Mouse (Mus musculus): ENCODE data around the gene Pou2af1.
A peak's percentile ranks its signal among the peaks of the same experiment; 100 is the strongest.

Gene Pou2af1

GRCm38 (mm10) chr9:51213023-51213728 lies at the start of gene Pou2af1:
TSS of gene Pou2af1 (plus strand) at chr9:51213708.
- DNase-seq (ENCODE audit: low spot score) = peak; percentile 93

- DNase-seq (ENCODE audit: low spot score) = no peak
Measured at GRCm38 (mm10) chr9:51163989-51164388, 49.5 kb upstream of the Pou2af1 start.

GRCm38 (mm10) chr9:51165312-51166180 lies 48.0 kb upstream of the Pou2af1 start, which contains the start of gene Gm32742:
TSS of gene Gm32742 (minus strand) at chr9:51165517.
- no peak for DNase-seq (ENCODE audit: low spot score)

GRCm38 (mm10) chr9:51167954-51168353 lies 45.6 kb upstream of the Pou2af1 start:
- DNase-seq (ENCODE audit: low spot score) = peak; percentile 6

DNA sequence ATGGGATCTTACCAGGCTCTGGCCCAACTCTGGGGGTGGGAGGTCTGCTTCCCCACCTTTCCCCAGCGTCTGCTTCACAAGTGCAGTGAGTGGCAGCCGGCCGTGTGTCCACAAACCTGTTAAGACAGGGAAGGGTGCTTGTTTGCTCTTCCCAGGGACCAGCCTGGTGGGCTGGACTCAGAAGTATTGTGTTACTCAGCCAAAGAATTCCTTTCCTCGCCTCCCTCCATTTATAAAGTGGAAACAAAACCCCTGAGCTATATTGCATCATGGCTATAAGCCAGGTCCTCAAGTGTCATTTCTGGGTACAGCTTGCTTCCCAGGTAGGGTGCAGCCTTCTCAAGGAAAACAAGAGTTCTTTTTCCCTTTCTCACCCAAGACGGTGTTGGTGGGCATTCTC lies 44.8 kb upstream of the Pou2af1 start:
- no peak for DNase-seq (ENCODE audit: low spot score)

- DNase-seq (ENCODE audit: low spot score) = no peak
Measured at GRCm38 (mm10) chr9:51169133-51169532, 44.4 kb upstream of the Pou2af1 start.

GRCm38 (mm10) chr9:51170298-51170697 lies 43.2 kb upstream of the Pou2af1 start:
- DNase-seq (ENCODE audit: low spot score) = no peak

DNA sequence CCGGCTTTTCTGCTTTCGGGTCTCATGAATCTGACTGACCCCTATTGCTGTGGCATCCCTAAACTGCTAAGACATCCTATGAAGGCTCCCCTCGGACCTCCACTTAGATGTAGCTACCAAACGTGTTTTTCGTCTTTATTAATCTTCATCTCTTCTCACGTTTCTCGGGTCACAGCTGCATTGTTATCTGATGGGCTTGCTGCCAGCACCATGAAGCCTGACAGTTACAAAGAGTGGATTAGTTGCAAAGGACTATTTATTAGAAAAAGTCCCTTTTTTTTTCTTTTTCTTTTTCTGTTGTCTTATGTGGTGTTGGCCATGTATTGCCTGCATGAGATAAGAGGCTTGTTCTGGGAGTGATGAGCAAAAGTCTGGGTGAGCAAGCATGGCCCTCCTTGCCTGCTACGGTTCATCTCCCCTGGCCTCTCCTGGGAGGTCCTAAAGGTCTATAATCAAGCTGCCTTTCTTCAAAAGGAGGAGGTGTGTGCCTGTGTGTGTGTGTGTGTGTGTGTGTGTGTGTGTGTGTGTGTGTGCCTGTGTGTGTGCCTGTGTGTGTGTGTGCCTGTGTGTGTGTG lies 38.5 kb upstream of the Pou2af1 start:
- DNase-seq (ENCODE audit: low spot score) = no peak

DNA sequence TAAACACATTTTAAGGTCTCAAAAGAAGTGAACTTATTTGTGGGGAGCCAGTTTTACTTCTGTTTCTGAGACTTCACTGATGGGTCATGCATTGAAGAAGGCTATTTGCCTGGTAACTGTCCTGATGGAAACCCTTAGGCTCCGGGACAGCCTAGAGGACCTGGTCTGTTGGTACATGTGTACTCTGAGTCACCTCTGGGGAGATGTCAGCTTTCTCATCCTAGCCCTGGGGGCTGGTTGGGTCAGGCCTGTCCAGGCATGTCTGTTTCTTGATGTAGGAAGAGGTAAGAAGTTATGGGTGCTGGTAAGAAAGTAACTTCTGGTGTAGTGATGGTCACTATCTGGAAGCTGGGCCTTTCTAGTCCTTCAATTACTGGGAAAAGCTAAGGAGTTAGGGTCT lies 37.8 kb upstream of the Pou2af1 start:
- no peak for DNase-seq (ENCODE audit: low spot score)

GRCm38 (mm10) chr9:51178297-51178696 lies 35.2 kb upstream of the Pou2af1 start:
- DNase-seq (ENCODE audit: low spot score) = peak; percentile 12

- no peak for DNase-seq (ENCODE audit: low spot score)
Measured at GRCm38 (mm10) chr9:51180621-51181020, 32.9 kb upstream of the Pou2af1 start.

GRCm38 (mm10) chr9:51182716-51183710 lies 30.5 kb upstream of the Pou2af1 start:
- DNase-seq (ENCODE audit: low spot score) = no peak

GRCm38 (mm10) chr9:51185386-51185785 lies 28.1 kb upstream of the Pou2af1 start:
- peak; percentile 12 for DNase-seq (ENCODE audit: low spot score)

GRCm38 (mm10) chr9:51185871-51186270 lies 27.6 kb upstream of the Pou2af1 start:
- peak; percentile 34 for DNase-seq (ENCODE audit: low spot score)

DNA sequence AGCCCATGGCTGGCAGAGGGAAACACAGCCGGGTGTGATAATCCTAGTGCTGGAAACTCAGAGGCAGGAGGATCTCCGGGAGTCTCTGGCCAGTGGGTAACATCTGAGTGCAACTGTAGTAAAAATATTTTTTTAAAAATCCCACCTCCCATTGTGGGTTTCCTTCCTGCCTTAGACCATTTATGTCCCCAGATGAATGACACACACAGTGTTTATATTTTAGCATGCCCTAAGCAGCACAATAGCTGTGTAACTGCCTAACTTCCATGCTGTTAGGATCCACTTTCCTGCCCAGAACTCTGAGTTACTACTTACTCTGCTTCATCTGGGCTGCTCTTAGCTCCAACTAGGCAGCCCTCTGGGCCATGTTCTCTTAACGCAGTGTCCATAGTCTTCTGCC lies 22.9 kb upstream of the Pou2af1 start:
- DNase-seq (ENCODE audit: low spot score) = no peak

DNA sequence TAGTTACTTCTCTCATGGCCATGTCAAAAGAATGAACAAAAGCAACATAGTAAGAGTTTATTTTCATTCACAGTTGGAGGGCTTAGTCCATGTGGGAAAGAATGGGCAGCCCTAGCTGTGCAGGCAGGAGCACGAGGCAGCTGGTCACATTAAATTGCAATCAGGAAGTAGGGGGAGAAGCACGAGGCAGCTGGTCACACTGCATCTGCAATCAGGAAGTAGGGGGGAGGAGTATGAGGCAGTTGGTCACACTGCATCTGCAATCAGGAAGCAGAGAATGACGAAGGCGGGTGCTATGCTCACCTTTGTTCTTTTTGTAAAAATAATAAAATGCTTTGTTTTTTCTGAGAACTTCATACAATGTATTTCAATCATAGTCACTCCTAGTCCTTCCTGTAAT lies 18.7 kb upstream of the Pou2af1 start:
- DNase-seq (ENCODE audit: low spot score) = peak; percentile 12

- no peak for DNase-seq (ENCODE audit: low spot score)
Measured at GRCm38 (mm10) chr9:51208974-51209332, 4.6 kb upstream of the Pou2af1 start.

DNA sequence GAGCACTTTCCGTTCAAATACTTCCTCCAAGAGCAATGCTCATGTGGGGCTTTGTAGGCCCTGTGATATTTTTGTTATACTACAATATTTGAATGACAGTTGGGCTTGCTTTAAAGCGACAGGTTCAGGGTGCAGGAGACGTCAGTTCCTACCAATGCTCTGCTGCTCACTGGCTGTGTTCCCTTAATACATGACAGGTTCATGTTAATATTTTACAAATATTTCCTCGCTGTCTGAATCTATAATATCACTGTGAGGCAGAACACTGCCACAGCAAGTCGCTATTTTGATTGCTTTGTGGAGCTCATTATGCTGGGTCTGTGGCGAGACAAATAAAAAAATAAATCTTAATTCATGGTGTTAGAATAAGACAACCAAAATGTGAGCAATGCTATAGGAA lies 2.3 kb upstream of the Pou2af1 start:
- no peak for DNase-seq (ENCODE audit: low spot score)

GRCm38 (mm10) chr9:51213729-51214237 lies 275 bp downstream of the Pou2af1 start:
- DNase-seq (ENCODE audit: low spot score) = no peak

GRCm38 (mm10) chr9:51215311-51215710 lies 1.8 kb downstream of the Pou2af1 start:
- peak; percentile 8 for DNase-seq (ENCODE audit: low spot score)

DNA sequence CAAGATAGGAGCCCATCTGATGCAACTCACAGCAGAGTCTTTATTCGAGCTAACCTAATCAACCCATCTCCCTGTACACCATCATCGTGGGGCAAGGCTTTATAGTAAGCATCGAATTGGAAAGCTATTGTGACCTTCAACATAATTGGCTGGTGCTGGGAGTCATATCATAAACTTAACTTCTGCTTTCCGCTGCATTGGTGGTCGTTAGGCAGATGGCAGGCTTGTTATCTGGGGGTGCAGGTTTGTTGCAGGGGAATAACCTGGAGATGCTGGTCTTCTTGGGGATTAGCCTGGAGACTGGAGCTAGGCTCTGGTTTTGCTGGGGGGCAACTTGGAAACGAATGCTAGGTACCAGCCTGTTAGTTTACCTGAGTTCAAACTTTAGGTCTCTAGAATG lies 2.4 kb downstream of the Pou2af1 start:
- DNase-seq (ENCODE audit: low spot score) = no peak
